Mouse (Mus musculus) myocyte (in vitro differentiated cells): ENCODE data around the gene Aatf.

ENCODE experiments used
- CEBPB ChIP-seq: IDR thresholded peaks from 2 replicates; pipeline ENCODE4 v1.6.1; 2011; ENCODE audit warnings: mild to moderate bottlenecking, moderate library complexity; ENCODE audit not compliant: poor library complexity, insufficient read depth, severe bottlenecking
- E2F4 ChIP-seq: IDR thresholded peaks from one replicate; pipeline ENCODE4 v1.6.1; 2011; ENCODE audit warnings: mild to moderate bottlenecking, control low read depth, moderate library complexity; ENCODE audit not compliant: insufficient read depth
- MAX ChIP-seq: IDR thresholded peaks from one replicate; pipeline ENCODE4 v1.6.1; 2011; ENCODE audit warnings: low read depth, mild to moderate bottlenecking, control low read depth
- MYOG ChIP-seq, 3 experiments: IDR thresholded peaks; one replicate each; pipeline ENCODE4 v1.6.1; 2011; ENCODE audit warnings: control low read depth in 2 of 3, low read depth in 2 of 3, mild to moderate bottlenecking in 2 of 3; ENCODE audit not compliant: insufficient read length in 2 of 3, control insufficient read depth in 1 of 3, insufficient read depth in 1 of 3
- POLR2A ChIP-seq: IDR thresholded peaks from one replicate; pipeline ENCODE4 v1.6.1; 2011; ENCODE audit warnings: low read depth, mild to moderate bottlenecking, control low read depth, moderate library complexity; ENCODE audit not compliant: insufficient read length
- POLR2AphosphoS2 ChIP-seq: IDR thresholded peaks from one replicate; pipeline ENCODE4 v1.6.1; 2011; ENCODE audit warnings: low read depth, control low read depth; ENCODE audit not compliant: insufficient read length
- TCF12 ChIP-seq: IDR thresholded peaks from one replicate; pipeline ENCODE4 v1.6.1; 2011; ENCODE audit warnings: mild to moderate bottlenecking, control low read depth; ENCODE audit not compliant: poor library complexity, insufficient read depth, severe bottlenecking
- USF1 ChIP-seq: IDR thresholded peaks from one replicate; pipeline ENCODE4 v1.6.1; 2011; ENCODE audit warnings: low read depth, mild to moderate bottlenecking, control low read depth, moderate library complexity

DNA sequence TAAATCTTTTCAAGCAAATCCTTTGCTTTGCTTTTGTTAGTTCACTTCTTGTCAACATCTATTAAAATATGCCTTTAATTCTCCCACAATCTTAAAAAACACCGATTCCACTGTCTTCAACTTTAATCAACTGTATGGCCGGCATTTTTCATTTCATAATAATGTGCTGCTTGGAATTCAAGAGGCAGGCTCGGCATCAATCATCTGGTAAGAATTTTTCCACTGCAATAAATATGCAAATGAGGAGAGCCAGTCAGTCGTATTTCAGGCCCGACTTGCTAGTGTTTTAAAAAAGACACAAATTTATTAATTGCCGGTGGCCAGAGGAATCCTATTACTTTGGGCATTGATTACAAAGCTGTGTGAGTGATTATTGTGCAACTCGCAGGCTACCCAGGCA is 31.7 kb downstream of the Aatf start:
- TF ChIP-seq POLR2A (no peak), E2F4 (no peak), TCF12 (no peak), MAX (no peak), POLR2AphosphoS2 (no peak), CEBPB (no peak), MYOG (IDR thresholded peaks at IDR 0.05; ENCODE audit: control insufficient read depth in 1 of 3, insufficient read depth in 1 of 3, insufficient read length in 2 of 3, low read depth in 2 of 3) (no peak), USF1 (no peak)
